Mouse (Mus musculus) hindbrain, embryonic 13.5 days (tissue): ENCODE measurements around the gene Wdr54. TPM values are rescaled to one million over a fixed set of nuclear protein-coding genes. Genes with fewer than 3 reads are reported as not detected.

Experiments
- ATAC-seq: fragments of 200-750 bp; cut with Nextera tagmentation; 2 replicates; pipeline ENCODE4 v1.8.0; 2017; ENCODE audit warnings: moderate TSS enrichment; ENCODE audit not compliant: low FRiP score
- H3K27ac ChIP-seq: fragments of 300-500 bp; sonication (generic); 2 replicates; pipeline ENCODE4 v1.5.1; 2015; ENCODE audit warnings: inconsistent platforms, mild to moderate bottlenecking, moderate library complexity
- H3K27me3 ChIP-seq: fragments of 300-500 bp; sonication (generic); 2 replicates; pipeline ENCODE4 v1.6.1; 2015; ENCODE audit warnings: mild to moderate bottlenecking, inconsistent platforms
- H3K36me3 ChIP-seq: fragments of 300-500 bp; sonication (generic); 2 replicates; pipeline ENCODE4 v1.6.1; 2015; ENCODE audit warnings: mild to moderate bottlenecking, inconsistent platforms
- H3K4me1 ChIP-seq: fragments of 300-500 bp; sonication (generic); replicated peaks from 2 replicates; pipeline ENCODE4 v1.6.1; 2015; ENCODE audit warnings: inconsistent platforms
- H3K4me2 ChIP-seq: fragments of 300-500 bp; sonication (generic); 2 replicates; pipeline ENCODE4 v1.6.1; 2015; ENCODE audit warnings: inconsistent platforms, mild to moderate bottlenecking, moderate library complexity
- H3K4me3 ChIP-seq: fragments of 300-500 bp; sonication (generic); 2 replicates; pipeline ENCODE4 v1.5.1; 2015; ENCODE audit warnings: mild to moderate bottlenecking, inconsistent platforms
- H3K9ac ChIP-seq: fragments of 300-500 bp; sonication (generic); 2 replicates; pipeline ENCODE4 v1.6.1; 2015; ENCODE audit warnings: mild to moderate bottlenecking, inconsistent platforms
- H3K9me3 ChIP-seq: fragments of 300-500 bp; sonication (generic); 2 replicates; pipeline ENCODE4 v1.6.1; 2016; ENCODE audit warnings: inconsistent platforms
- WGBS: fragments of 180-500 bp; shearing (Covaris S2); methylation state at CpG from one replicate; pipeline ENCODE4 v1.1.7; 2015; 5-methylcytosine and 5-hydroxymethylcytosine counted together
- polyA plus RNA-seq: library from polyadenylated mRNA; unstranded; fragments of >200 nt; fragmentation: Nextera tagmentation; extraction: Ambion mirVana; gene quantifications from 2 replicates; pipeline ENCODE4 v1.2.1, GENCODE M21; 2015

Wdr54 gene
- polyA plus RNA-seq, 1 experiment from 2014 or later: 15.5 TPM

DNA sequence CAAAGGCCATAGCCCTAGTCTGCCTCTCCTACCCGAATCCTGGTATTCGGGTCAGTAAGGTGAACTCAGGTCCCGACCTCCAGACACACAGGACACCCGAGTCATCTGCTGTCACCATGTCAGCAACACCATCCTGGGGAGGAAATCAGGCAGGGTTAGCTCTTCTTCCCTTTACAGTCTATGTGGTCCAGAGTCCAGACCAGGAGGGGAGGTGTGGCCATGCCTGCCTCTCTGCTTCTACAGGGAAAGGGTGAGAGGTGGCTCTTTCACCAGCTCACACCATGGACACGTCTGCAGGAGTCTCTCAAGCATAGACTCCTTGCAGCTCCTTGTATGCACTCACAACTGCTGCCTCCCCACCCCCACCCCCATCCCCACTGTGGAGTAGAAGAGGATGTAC is 2.7 kb downstream of the Wdr54 start:
- Histone ChIP-seq H3K27me3 (no peaks in the 10 kb centered on the region), H3K9me3 (no peaks in the 10 kb centered on the region), H3K36me3 (peaks cover 38% of the 10 kb centered on the region), H3K4me3 (no peak overlapping the region), H3K9ac (no peak overlapping the region; the same call in 1 of the 2 replicates), H3K4me1 (peaks cover 37% of the 10 kb centered on the region), H3K27ac (no peak overlapping the region), H3K4me2 (no peak overlapping the region)
- no peak for ATAC-seq
- WGBS: 74% methylated on average over 5 of the region's 5 CpGs

DNA sequence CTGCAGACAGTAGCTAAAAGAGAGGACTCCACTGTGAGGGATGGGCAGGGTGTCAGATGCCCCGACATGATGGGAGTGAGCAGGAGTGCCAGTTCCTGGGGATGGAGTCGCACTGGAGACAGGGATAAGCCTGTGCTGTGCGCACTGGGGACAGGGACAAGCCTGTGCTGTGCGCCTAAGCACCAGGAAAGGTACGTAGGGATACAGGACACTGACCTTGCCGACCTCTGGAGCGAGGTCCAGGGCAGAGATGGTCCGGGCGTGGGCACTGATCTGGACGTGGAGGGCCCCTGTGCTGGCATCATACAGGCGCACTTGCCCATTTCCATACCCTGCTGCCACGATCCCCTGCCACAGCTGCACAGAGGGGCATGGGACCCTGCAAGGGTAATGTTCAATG is 3.2 kb downstream of the Wdr54 start:
- no peak for ATAC-seq
- no peaks in the 10 kb centered on the region for H3K9me3 ChIP-seq
- H3K27me3 ChIP-seq: no peaks in the 10 kb centered on the region
- no peak overlapping the region for H3K9ac ChIP-seq
- H3K4me2 ChIP-seq: no peak overlapping the region
- no peak overlapping the region for H3K4me3 ChIP-seq
- 87% methylated on average over 12 of the region's 12 CpGs for WGBS
- H3K27ac ChIP-seq: no peak overlapping the region
- H3K36me3 ChIP-seq: peaks cover 41% of the 10 kb centered on the region
- peaks cover 37% of the 10 kb centered on the region for H3K4me1 ChIP-seq

DNA sequence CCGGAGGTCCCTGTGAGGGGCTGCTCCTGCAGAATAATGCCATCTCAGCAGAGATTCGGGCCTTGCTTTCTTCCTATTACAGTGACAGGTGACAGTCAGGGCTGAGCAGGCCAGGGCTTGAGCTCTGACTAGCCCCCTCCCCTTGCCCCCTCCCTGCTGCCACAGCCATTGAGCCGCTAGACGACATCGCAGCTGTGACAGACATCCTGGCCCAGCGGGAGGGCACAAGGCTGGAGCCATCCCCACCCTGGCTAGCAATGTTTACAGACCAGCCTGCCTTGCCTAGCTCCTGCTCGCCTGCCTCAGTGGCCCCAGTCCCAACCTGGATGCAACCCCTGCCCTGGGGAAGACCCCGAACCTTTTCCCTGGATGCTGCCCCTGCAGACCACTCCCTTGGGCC is 4.5 kb downstream of the Wdr54 start:
- ATAC-seq: no peak

DNA sequence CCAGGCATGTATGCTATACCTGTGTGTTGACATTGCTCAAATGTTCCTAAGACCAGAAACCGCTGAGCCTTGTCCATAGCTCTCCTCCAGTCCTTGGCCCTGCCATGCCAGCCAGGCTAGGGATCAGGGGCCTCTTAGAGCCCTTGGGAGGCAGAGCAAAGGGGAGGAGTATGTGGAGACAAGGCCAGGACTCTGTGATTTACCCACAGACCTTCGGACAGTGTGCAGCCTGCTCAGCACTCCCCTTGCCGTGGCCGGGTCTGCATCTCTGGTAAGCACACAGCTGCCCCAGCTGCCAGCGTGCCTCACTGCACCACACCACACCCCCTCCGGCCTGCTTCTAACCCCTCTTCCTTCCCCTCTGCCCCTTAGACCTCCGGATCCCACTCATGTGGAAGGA is 8.9 kb downstream of the Wdr54 start:
- Histone ChIP-seq H3K27ac (0 out of 2 replicates have a peak overlapping the region, but pooled peaks have one; percentile 8), H3K4me1 (peaks cover 20% of the 10 kb centered on the region), H3K9me3 (no peaks in the 10 kb centered on the region), H3K4me3 (no peak overlapping the region), H3K9ac (peak overlapping the region; percentile 24), H3K4me2 (no peak overlapping the region), H3K27me3 (no peaks in the 10 kb centered on the region), H3K36me3 (peaks cover 39% of the 10 kb centered on the region)
- ATAC-seq: no peak
- WGBS: 57% methylated on average over 7 of the region's 7 CpGs

More for the DNA sequence above, 4.5 kb downstream of the Wdr54 start:
- Histone ChIP-seq H3K36me3 (peaks cover 49% of the 10 kb centered on the region), H3K27ac (peak overlapping the region; percentile 12; the same call in 1 of the 2 replicates), H3K4me3 (no peak overlapping the region), H3K9me3 (no peaks in the 10 kb centered on the region), H3K9ac (peak overlapping the region; percentile 58; the same call in 1 of the 2 replicates), H3K27me3 (no peaks in the 10 kb centered on the region), H3K4me1 (peaks cover 36% of the 10 kb centered on the region), H3K4me2 (no peak overlapping the region)
- WGBS: 24% methylated on average over 8 of the region's 8 CpGs

DNA sequence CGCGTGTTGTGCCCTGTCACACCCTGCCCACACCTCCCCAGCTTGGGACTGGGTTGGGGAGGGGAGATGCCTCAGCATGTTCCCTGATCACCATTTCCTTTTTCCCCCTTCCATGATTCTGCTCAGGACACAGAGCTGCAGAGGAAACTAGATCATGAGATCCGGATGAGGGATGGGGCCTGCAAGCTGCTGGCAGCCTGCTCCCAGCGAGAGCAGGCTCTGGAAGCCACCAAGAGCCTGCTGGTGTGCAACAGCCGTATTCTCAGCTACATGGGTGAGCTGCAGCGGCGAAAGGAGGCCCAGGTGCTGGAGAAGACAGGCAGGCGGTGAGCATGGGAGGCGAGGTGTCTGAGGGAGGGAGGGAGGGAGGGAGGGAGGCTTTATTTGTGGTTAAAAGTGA is 10.4 kb downstream of the Wdr54 start:
- Histone ChIP-seq H3K27me3 (no peaks in the 10 kb centered on the region), H3K4me2 (no peak overlapping the region), H3K9me3 (no peaks in the 10 kb centered on the region), H3K9ac (no peak overlapping the region), H3K36me3 (peaks cover 26% of the 10 kb centered on the region), H3K4me1 (peaks cover 17% of the 10 kb centered on the region), H3K27ac (no peak overlapping the region), H3K4me3 (no peak overlapping the region)
- 77% methylated on average over 9 of the region's 9 CpGs for WGBS
- ATAC-seq: no peak

DNA sequence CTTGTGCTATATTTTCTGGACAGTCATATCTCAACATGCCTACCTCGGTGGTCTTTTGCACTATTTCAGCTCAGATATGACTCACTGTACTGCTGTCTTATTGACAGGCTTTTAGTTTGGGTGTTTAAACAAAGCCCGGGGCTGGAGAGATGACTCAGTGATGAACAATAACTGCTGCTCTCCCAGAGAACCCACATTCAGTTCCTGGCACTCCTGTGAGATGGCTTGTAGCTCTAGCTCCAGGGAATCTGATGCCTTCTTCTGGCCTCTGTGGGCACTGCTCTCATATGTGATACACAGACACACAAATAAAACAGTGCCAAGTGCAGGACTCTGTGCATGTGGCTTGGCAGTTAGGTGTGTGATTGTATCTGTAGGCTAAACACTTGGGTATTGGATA is 11.0 kb downstream of the Wdr54 start:
- Histone ChIP-seq H3K9ac (no peak overlapping the region), H3K4me1 (peaks cover 17% of the 10 kb centered on the region), H3K27ac (no peak overlapping the region), H3K36me3 (peaks cover 26% of the 10 kb centered on the region), H3K9me3 (no peaks in the 10 kb centered on the region), H3K27me3 (no peaks in the 10 kb centered on the region), H3K4me2 (no peak overlapping the region), H3K4me3 (no peak overlapping the region)
- 75% methylated on average over 2 of the region's 2 CpGs for WGBS
- no peak for ATAC-seq

DNA sequence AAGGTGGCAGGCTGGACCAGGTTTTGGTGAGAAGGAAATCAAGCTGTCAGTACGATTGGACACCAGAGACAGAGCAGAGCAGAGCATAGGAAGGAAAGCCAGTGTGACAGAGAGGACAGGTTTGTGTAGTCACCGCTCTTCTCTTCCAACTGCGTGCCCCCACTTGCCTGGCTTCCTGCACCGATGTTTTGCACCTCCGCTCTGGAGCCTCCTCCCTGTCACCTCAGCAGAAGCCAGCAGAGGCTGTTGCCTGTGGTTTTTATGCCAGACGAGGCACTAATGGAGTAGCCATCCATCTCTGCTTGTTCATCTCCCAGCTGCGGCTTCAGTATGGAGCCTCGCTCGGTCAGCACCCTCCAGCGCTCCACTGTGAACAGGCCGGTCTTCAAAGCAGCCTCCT is 13.3 kb downstream of the Wdr54 start:
- peak overlapping the region; percentile 75; the same call in 1 of the 2 replicates for H3K9ac ChIP-seq
- H3K27me3 ChIP-seq: no peaks in the 10 kb centered on the region
- H3K4me3 ChIP-seq: no peak overlapping the region
- H3K4me1 ChIP-seq: peaks cover 33% of the 10 kb centered on the region
- peaks cover 6% of the 10 kb centered on the region for H3K36me3 ChIP-seq
- no peak overlapping the region; the same call in 1 of the 2 replicates for H3K4me2 ChIP-seq
- H3K9me3 ChIP-seq: no peaks in the 10 kb centered on the region
- H3K27ac ChIP-seq: peak overlapping the region; percentile 23; the same call in 1 of the 2 replicates
- ATAC-seq: no peak
- WGBS: 44% methylated on average over 11 of the region's 11 CpGs

DNA sequence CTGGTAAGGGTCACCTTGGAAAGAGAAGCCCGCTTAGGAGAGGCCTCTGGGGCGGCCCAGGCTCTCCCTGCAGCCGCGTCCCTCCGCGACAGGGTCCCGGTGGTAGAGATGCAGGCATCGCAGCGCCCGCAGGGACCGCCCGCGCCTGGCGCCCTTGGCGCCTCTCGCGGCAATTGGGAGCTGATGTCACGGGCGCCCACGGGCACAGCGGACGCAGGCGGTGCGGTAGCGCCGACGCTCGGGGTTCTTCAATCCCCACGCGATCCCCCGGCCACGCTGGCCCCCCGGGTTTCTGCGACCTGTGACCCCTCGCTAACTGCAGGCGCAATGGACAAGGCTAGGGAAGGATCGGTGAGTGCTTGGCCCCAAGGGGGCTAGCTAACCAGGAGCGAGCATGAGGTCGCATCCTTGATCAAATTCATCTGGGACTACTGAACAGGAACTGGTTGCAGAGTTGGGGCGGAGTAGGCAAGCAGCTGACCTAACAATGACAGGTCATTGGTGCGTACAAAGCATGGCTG is 13.9 kb downstream of the Wdr54 start:
- Histone ChIP-seq H3K4me1 (peaks cover 39% of the 10 kb centered on the region), H3K27me3 (no peaks in the 10 kb centered on the region), H3K9ac (peak overlapping the region; percentile 75), H3K4me3 (peak overlapping the region; percentile 41), H3K4me2 (peak overlapping the region; percentile 71), H3K36me3 (peaks cover 1% of the 10 kb centered on the region; the same call in 1 of the 2 replicates), H3K27ac (no peak overlapping the region; the same call in 1 of the 2 replicates), H3K9me3 (no peaks in the 10 kb centered on the region)
- WGBS: 2% methylated on average over 41 of the region's 41 CpGs
- ATAC-seq: no peak; the same call in 1 of the 2 replicates

DNA sequence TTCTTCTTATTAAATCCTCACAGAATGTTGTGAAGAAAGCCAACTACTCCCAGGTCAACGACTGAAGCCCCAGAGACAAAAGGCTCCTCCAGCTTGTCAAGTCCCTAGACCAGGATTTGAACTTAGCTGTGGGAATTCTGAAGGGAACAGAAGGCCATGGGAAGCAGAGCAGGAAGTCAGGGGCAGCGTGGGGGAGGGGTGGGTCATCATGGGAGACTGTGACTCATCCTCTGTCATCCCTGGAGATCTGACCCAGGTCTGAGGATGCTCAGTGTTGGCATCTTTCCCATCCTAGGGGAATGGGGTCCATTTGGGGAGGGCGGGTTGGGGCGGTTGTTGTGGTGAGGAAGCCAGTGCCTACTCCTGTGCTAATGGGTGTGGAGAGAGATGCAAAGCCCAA is 14.6 kb downstream of the Wdr54 start:
- 27% methylated on average over 4 of the region's 4 CpGs for WGBS
- H3K27ac ChIP-seq: no peak overlapping the region

DNA sequence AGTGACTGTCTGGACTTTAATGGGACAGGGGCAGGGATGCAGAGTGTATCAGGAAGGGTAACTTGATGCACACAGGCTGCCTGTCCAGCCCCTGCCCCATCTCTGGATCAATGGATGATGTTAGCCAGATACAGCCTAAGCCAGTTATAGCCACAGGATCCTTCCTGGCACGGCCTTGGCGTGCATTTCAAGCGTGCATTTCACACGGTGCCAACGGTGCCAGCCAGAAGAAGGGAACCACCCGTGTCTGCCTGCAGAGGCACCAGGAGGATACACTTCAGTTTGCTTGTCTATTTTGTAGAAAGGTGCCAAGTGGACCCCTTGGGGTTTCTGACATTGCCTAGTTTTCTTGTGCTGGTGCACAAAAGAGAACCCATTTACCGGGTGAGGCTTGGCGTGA is 16.2 kb downstream of the Wdr54 start:
- Histone ChIP-seq H3K27me3 (peaks cover 18% of the 10 kb centered on the region), H3K4me3 (no peak overlapping the region), H3K36me3 (no peaks in the 10 kb centered on the region), H3K4me1 (peaks cover 57% of the 10 kb centered on the region), H3K9ac (0 out of 2 replicates have a peak overlapping the region, but pooled peaks have one; percentile 24), H3K9me3 (no peaks in the 10 kb centered on the region), H3K4me2 (no peak overlapping the region), H3K27ac (no peak overlapping the region)
- 92% methylated on average over 8 of the region's 8 CpGs for WGBS
- ATAC-seq: no peak

More for the DNA sequence above, 14.6 kb downstream of the Wdr54 start:
- Histone ChIP-seq H3K27me3 (peaks cover 2% of the 10 kb centered on the region; the same call in 1 of the 2 replicates), H3K4me1 (peaks cover 45% of the 10 kb centered on the region), H3K9me3 (no peaks in the 10 kb centered on the region), H3K9ac (peak overlapping the region; percentile 75), H3K4me3 (peak overlapping the region; percentile 41; the same call in 1 of the 2 replicates), H3K4me2 (peak overlapping the region; percentile 71), H3K36me3 (no peaks in the 10 kb centered on the region)
- ATAC-seq: no peak

DNA sequence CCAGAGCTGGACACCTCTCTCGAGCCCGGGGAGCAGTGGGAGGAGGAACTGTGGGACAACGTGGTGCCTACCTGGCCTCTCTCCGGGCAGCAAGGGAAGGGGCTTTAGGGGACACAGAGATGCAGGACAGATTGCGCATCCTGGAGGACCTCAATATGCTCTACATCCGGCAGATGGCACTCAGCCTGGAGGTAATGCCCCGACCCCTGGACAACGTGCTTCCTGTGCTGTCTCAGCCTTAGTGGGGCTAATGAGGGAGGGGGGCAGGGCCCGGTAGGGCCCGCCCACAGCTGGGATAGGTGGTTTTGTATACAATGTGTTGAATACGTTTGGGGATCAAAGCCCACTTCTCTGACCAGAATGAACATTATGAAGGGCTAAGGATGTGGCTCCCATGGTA is 18.1 kb downstream of the Wdr54 start:
- H3K4me2 ChIP-seq: peak overlapping the region; percentile 62
- WGBS: under 1% methylated on average over 11 of the region's 11 CpGs
- peaks cover 56% of the 10 kb centered on the region for H3K4me1 ChIP-seq
- H3K36me3 ChIP-seq: no peaks in the 10 kb centered on the region
- no peaks in the 10 kb centered on the region for H3K9me3 ChIP-seq
- peak overlapping the region; percentile 94 for H3K27ac ChIP-seq
- ATAC-seq: no peak; the same call in 1 of the 2 replicates
- peak overlapping the region; percentile 43 for H3K4me3 ChIP-seq
- H3K9ac ChIP-seq: peak overlapping the region; percentile 76
- peaks cover 25% of the 10 kb centered on the region for H3K27me3 ChIP-seq

DNA sequence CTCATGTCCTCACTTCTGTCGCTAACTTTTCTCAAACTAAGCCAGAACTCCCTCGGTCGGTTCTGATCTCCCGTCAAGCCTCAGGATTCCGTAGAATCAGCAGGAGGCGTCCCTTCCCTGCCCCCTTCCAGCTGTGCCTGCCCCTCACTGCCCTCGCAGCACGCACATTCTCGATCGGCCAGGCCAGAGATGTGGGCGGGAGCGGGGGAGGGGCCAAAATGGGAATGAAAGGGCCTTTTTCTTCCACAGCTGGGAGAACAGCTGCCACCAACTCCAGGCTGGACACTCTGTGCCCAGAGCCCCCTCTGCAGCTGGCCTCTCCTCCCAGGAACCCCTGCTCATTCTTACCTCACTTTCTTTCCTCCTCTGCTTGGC is 18.6 kb downstream of the Wdr54 start:
- Histone ChIP-seq H3K4me2 (peak overlapping the region; percentile 62), H3K9me3 (no peaks in the 10 kb centered on the region), H3K27ac (peak overlapping the region; percentile 94), H3K36me3 (no peaks in the 10 kb centered on the region), H3K4me1 (peaks cover 51% of the 10 kb centered on the region), H3K4me3 (peak overlapping the region; percentile 43), H3K9ac (peak overlapping the region; percentile 76), H3K27me3 (peaks cover 25% of the 10 kb centered on the region)
- ATAC-seq: peak; percentile 55
- 1% methylated on average over 12 of the region's 12 CpGs for WGBS
